Mouse (Mus musculus) heart, adult 2 months (tissue): ENCODE data around the gene Fam107b.

Experiments used
- CTCF ChIP-seq: fragments of 200-600 bp; IDR thresholded peaks from 2 replicates; pipeline ENCODE4 v1.8.1; 2022; ENCODE audit warnings: antibody characterized with exemption, mild to moderate bottlenecking, moderate library complexity
- EP300 ChIP-seq: fragments of 200-500 bp; IDR thresholded peaks from 2 replicates; pipeline ENCODE4 v1.6.1; 2011; ENCODE audit warnings: low read depth, low read length, control low read depth; ENCODE audit not compliant: insufficient read depth
- POLR2A ChIP-seq: fragments of 200-500 bp; IDR thresholded peaks from 2 replicates; pipeline ENCODE4 v1.6.1; 2011; ENCODE audit warnings: mild to moderate bottlenecking, low read depth, low read length, control low read depth; ENCODE audit not compliant: insufficient read depth

GRCm38 (mm10) chr2:3758406-3758805 lies 188.1 kb downstream of the Fam107b start:
- TF ChIP-seq POLR2A = no peak
- peak; percentile 14 for TF ChIP-seq CTCF
- no peak for TF ChIP-seq EP300
